Mouse (Mus musculus) liver, postnatal 0 days (tissue): Measurements from ENCODE around the gene Foxc2.

Source experiments
- CTCF ChIP-seq: sonication (generic); IDR thresholded peaks from 2 replicates; pipeline ENCODE4 v1.5.1; 2016; ENCODE audit warnings: antibody characterized with exemption, low read depth
- EP300 ChIP-seq: IDR thresholded peaks from 2 replicates; pipeline ENCODE4 v1.6.1; 2016; ENCODE audit warnings: antibody characterized with exemption, low read depth, mild to moderate bottlenecking

- TF ChIP-seq CTCF: no peak
- no peak for TF ChIP-seq EP300
Observed at GRCm38 (mm10) chr8:121127291-121127701, 11.3 kb downstream of the Foxc2 start.
